Mouse (Mus musculus) forebrain, embryonic 14.5 days (tissue): ENCODE data around the gene Snapin. TPM values are rescaled to one million over a fixed set of nuclear protein-coding genes. Genes with fewer than 3 reads are reported as not detected.
A peak's percentile ranks its signal among the peaks of the same experiment; 100 is the strongest.

ENCODE experiments used
- ATAC-seq: fragments of 200-750 bp; cut with Nextera tagmentation; 2 replicates; pipeline ENCODE4 v1.8.0; 2017; ENCODE audit warnings: mild to moderate bottlenecking, moderate library complexity
- DNase-seq: peaks from one replicate; pipeline ENCODE4 v3.0.0-alpha.2; 2015; ENCODE audit warnings: low spot score
- H3K27ac ChIP-seq: fragments of 300-500 bp; sonication (generic); 2 replicates; pipeline ENCODE4 v1.5.1; 2014; ENCODE audit warnings: low read depth, mild to moderate bottlenecking, control low read depth, low read length, moderate library complexity
- H3K27me3 ChIP-seq: fragments of 300-500 bp; sonication (generic); replicated peaks from 2 replicates; pipeline ENCODE4 v1.6.1; 2014; ENCODE audit warnings: low read length, control low read depth, mixed read lengths; ENCODE audit not compliant: control insufficient read depth, insufficient read depth
- H3K36me3 ChIP-seq: fragments of 300-500 bp; sonication (generic); 2 replicates; pipeline ENCODE4 v1.6.1; 2014; ENCODE audit warnings: low read length, control low read depth; ENCODE audit not compliant: control insufficient read depth, insufficient read depth
- H3K4me1 ChIP-seq: fragments of 300-500 bp; sonication (generic); 2 replicates; pipeline ENCODE4 v1.6.1; 2014; ENCODE audit warnings: antibody characterized with exemption, low read length, control low read depth; ENCODE audit not compliant: control insufficient read depth, insufficient read depth
- H3K4me2 ChIP-seq: fragments of 300-500 bp; sonication (generic); 2 replicates; pipeline ENCODE4 v1.6.1; 2014; ENCODE audit warnings: mild to moderate bottlenecking, control low read depth, low read length
- H3K4me3 ChIP-seq: fragments of 300-500 bp; sonication (generic); 2 replicates; pipeline ENCODE4 v1.5.1; 2014; ENCODE audit warnings: low read depth, low read length, control low read depth
- H3K9ac ChIP-seq: fragments of 300-500 bp; sonication (generic); 2 replicates; pipeline ENCODE4 v1.6.1; 2014; ENCODE audit warnings: mild to moderate bottlenecking, low read length, control low read depth, moderate library complexity
- H3K9me3 ChIP-seq: fragments of 300-500 bp; sonication (generic); replicated peaks from 2 replicates; pipeline ENCODE4 v1.6.1; 2016; ENCODE audit warnings: low read length, control low read depth, mixed read lengths; ENCODE audit not compliant: control insufficient read depth
- WGBS: fragments of 180-500 bp; shearing (Covaris S2); extraction: QIAGEN DNeasy Blood & Tissue Kit; methylation state at CpG from one replicate; pipeline ENCODE4 v1.1.7; 2014; 5-methylcytosine and 5-hydroxymethylcytosine counted together
- polyA plus RNA-seq: library from polyadenylated mRNA; unstranded; fragments of >200 nt; fragmentation: Nextera tagmentation; extraction: Ambion mirVana; gene quantifications from 2 replicates; pipeline ENCODE4 v1.2.1, GENCODE M21; 2014

The Snapin gene
- polyA plus RNA-seq, 1 experiment from 2014 or later = 77.3 TPM

GRCm38 (mm10) chr3:90491350-90491749, 517 bp upstream of the Snapin start:
- WGBS = 47% methylated on average over 2 of the region's 2 CpGs
- DNase-seq = peak; percentile 30
- no peaks in the 10 kb centered on the region for H3K27me3 ChIP-seq
- H3K4me2 ChIP-seq = no peak overlapping the region
- no peak overlapping the region for H3K9ac ChIP-seq
- ATAC-seq = no peak
- no peak overlapping the region for H3K27ac ChIP-seq
- no peaks in the 10 kb centered on the region for H3K9me3 ChIP-seq
- peaks cover 33% of the 10 kb centered on the region for H3K36me3 ChIP-seq
- H3K4me3 ChIP-seq = no peak overlapping the region
- H3K4me1 ChIP-seq = no peaks in the 10 kb centered on the region

- no peak overlapping the region for H3K4me3 ChIP-seq
- no peak overlapping the region for H3K27ac ChIP-seq
- ATAC-seq (no peak), DNase-seq (no peak)
- peaks cover 53% of the 10 kb centered on the region for H3K36me3 ChIP-seq
- H3K27me3 ChIP-seq = no peaks in the 10 kb centered on the region
- H3K4me2 ChIP-seq = no peak overlapping the region
- no peak overlapping the region for H3K9ac ChIP-seq
- WGBS = 90% methylated on average over 6 of the region's 6 CpGs
- no peaks in the 10 kb centered on the region for H3K4me1 ChIP-seq
- no peaks in the 10 kb centered on the region for H3K9me3 ChIP-seq
Observed at GRCm38 (mm10) chr3:90488576-90488975, 2.3 kb downstream of the Snapin start.

DNA sequence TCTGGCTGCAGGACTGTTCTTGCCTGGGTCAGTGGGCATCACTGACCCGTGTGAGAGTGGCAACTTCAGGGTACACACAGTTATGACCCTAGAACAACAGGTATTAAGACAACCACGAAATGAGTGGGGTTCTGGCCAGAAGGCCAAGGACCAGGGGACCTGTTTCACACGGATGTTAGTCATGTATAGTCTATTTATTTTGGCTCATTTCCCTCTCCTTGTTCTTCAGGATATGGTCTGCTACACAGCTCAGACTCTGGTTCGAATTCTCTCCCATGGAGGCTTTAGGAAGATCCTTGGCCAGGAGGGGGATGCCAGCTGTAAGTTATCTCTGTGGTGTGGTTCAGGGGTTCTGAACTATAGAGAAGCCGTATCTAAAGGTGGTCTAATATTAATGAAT, 3.8 kb downstream of the Snapin start:
- no peak overlapping the region for H3K4me2 ChIP-seq
- H3K9ac ChIP-seq = no peak overlapping the region
- no peaks in the 10 kb centered on the region for H3K27me3 ChIP-seq
- no peaks in the 10 kb centered on the region for H3K4me1 ChIP-seq
- ATAC-seq = no peak
- DNase-seq = no peak
- peaks cover 69% of the 10 kb centered on the region for H3K36me3 ChIP-seq
- H3K9me3 ChIP-seq = no peaks in the 10 kb centered on the region
- WGBS = 84% methylated on average over 5 of the region's 5 CpGs
- H3K27ac ChIP-seq = no peak overlapping the region
- no peak overlapping the region for H3K4me3 ChIP-seq

- peak within 1 kb of the TSS; percentile 95 for H3K9ac ChIP-seq
- peaks cover 31% of the 10 kb centered on the region for H3K36me3 ChIP-seq
- peak within 1 kb of the TSS; percentile 96 for H3K27ac ChIP-seq
- peaks cover 5% of the 10 kb centered on the region for H3K4me1 ChIP-seq
- no peaks in the 10 kb centered on the region for H3K27me3 ChIP-seq
- WGBS = under 1% methylated on average over 41 of the region's 45 CpGs
- H3K4me3 ChIP-seq = peak within 1 kb of the TSS; percentile 91
- ATAC-seq = peak; percentile 99
- H3K9me3 ChIP-seq = no peaks in the 10 kb centered on the region
- peak; percentile 99 for DNase-seq
- H3K4me2 ChIP-seq = peak within 1 kb of the TSS; percentile 77
Observed at GRCm38 (mm10) chr3:90475831-90476611, 14.8 kb downstream of the Snapin start, which contains the start of gene Ilf2. Gene Ilf2, plus strand, starts transcription at chr3:90476126.

DNA sequence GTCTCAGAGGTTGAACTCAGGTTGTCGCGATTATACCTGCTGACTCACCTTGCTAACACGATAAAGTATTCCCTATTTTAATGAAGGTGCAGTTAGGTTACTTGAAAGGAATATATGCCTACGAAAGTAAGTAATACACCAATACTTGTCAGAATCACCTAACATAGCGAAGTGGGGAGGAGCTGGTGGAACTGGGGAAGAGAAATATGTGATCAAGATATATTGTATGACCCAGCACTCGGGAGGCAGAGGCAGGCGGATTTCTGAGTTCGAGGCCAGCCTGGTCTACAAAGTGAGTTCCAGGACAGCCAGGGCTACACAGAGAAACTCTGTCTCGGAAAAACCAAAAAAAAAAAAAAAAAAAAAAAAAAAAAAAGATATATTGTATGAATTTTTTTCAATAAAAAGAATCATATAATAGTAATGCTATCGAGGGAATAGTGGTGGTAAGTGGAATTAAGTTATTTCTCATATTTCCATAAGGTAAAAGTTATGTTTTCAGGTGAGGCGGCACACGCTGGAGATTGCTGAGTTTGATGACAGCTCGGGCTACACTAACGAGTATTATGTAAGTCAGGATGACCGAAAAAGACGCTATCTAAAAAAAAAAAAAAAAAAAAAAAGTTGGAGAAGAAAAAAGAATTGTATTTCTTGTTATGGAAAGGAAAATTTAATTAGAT, 15.5 kb downstream of the Snapin start:
- WGBS = 40% methylated on average over 15 of the region's 16 CpGs
- peak overlapping the region; percentile 40; the same call in 1 of the 2 replicates for H3K4me2 ChIP-seq
- peak overlapping the region; percentile 24 for H3K4me3 ChIP-seq
- H3K36me3 ChIP-seq = peaks cover 24% of the 10 kb centered on the region
- no peaks in the 10 kb centered on the region for H3K27me3 ChIP-seq
- peak; percentile 27 for ATAC-seq
- H3K9me3 ChIP-seq = no peaks in the 10 kb centered on the region
- H3K4me1 ChIP-seq = peaks cover 5% of the 10 kb centered on the region
- H3K9ac ChIP-seq = no peak overlapping the region
- no peak overlapping the region for H3K27ac ChIP-seq
- DNase-seq = no peak

DNA sequence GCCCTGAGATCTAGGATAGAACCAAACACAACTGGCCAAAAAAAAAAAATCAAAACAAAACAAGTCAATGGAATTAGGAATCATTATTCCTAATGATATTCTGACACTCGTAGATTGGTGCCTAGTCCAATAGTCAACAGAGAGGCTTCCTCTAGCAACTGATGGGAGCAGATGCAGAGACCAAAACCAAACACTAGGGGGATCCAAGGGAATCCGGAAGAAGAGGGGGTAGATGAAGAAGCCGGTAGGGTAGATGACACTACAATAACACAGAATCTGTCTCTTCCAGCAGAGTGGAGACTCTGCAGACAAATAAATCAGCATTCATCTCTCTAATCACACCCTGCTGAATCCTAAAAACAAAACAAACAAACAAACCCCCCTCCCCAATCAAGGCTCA, 18.6 kb downstream of the Snapin start:
- Histone ChIP-seq H3K27me3 (no peaks in the 10 kb centered on the region), H3K27ac (no peak overlapping the region), H3K4me3 (no peak overlapping the region), H3K4me2 (no peak overlapping the region), H3K9me3 (no peaks in the 10 kb centered on the region), H3K36me3 (no peaks in the 10 kb centered on the region), H3K9ac (no peak overlapping the region), H3K4me1 (peaks cover 3% of the 10 kb centered on the region)
- 31% methylated on average over 3 of the region's 3 CpGs for WGBS
- DNase-seq = peak; percentile 29
- ATAC-seq = no peak

- no peak overlapping the region for H3K9ac ChIP-seq
- no peak overlapping the region for H3K4me2 ChIP-seq
- DNase-seq (no peak), ATAC-seq (no peak)
- no peak overlapping the region for H3K27ac ChIP-seq
- no peak overlapping the region for H3K4me3 ChIP-seq
- no peaks in the 10 kb centered on the region for H3K36me3 ChIP-seq
- 97% methylated on average over 10 of the region's 10 CpGs for WGBS
- peaks cover 6% of the 10 kb centered on the region; the same call in 1 of the 2 replicates for H3K4me1 ChIP-seq
- no peaks in the 10 kb centered on the region for H3K9me3 ChIP-seq
- peaks cover 32% of the 10 kb centered on the region for H3K27me3 ChIP-seq
Observed at GRCm38 (mm10) chr3:90467618-90468300, 23.1 kb downstream of the Snapin start.

DNA sequence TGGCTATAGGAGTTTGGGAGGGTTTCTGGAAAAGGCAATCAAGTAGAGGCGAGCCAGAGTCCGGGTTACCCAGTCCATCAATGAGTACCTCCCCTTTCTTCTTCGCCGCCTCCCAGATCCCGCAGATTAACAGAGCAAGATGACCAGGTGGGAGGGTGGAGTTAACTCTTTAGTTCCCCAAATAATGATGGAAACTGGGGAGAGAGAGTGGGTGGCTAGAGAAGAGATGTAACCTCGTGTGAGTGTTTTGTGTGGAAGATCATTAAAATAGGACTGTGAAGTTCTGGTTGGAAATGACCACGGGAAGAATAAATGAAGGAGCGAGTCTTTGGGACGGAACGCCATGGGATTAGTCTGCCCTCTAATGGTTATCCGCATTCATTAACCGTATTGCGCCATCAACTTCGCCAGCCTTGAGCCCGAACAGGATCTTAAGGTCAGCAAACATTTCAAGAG, 24.5 kb downstream of the Snapin start:
- Histone ChIP-seq H3K4me2 (peak overlapping the region; percentile 57), H3K9me3 (no peaks in the 10 kb centered on the region), H3K27me3 (peaks cover 37% of the 10 kb centered on the region), H3K36me3 (no peaks in the 10 kb centered on the region), H3K4me3 (peak overlapping the region; percentile 52), H3K4me1 (peaks cover 6% of the 10 kb centered on the region; the same call in 1 of the 2 replicates), H3K9ac (peak overlapping the region; percentile 55; the same call in 1 of the 2 replicates), H3K27ac (no peak overlapping the region)
- under 1% methylated on average over 15 of the region's 15 CpGs for WGBS
- ATAC-seq (peak; percentile 53; the same call in 1 of the 2 replicates), DNase-seq (peak; percentile 81)
